Mouse (Mus musculus): ENCODE results near the gene Spock1. TPM values are rescaled to one million over a fixed set of nuclear protein-coding genes. Genes with fewer than 3 reads are reported as not detected.

The Spock1 gene
- polyA plus RNA-seq, 1 experiment from 2014 or later = not detected

DNA sequence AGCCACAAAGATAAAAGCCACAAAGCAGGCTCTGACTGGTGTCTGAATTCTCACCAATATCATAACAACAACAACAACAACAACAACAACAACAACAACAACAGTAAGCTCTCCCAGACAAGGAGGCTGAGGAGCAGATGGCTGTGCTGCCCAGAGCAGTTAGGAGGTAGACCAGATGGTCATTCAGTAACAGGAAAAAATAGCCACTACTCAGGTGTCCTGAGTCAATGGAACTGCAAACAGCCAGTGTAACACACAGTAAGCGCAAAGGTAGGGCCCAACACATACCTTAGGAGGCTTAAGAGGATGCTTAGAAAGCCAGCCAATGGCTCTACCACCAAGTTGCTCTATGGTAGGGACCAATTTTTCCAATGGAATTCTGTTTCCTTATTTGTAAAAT is 59.2 kb downstream of the Spock1 start:
- Histone ChIP-seq H3K79me2 (ENCODE audit: inconsistent target) (no peaks in the 10 kb centered on the region), H3K36me3 (ENCODE audit: inconsistent target) (no peaks in the 10 kb centered on the region), H3K27ac (no peak overlapping the region), H3K4me3 (ENCODE audit: inconsistent target) (no peak overlapping the region)
- WGBS (ENCODE audit: missing documents) = 90% methylated on average over 1 of the region's 1 CpGs

DNA sequence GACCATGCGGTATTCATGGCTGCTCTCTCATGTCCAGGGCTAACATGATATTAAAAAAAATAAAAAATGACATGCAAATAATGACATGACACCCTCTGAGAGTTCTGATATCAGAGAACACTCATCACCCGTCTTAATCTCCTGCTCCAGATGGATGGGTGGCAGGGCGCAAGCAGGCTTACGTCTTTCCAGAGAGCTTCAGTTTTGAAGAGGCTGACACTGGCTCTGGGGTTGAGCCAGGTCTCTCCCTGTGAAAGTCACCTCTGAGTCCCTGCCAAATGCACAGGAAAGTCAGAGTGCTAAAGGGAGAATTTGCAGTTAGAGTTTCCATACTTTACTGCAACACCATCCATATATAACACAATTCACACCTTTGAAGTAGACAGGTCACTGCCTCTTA is 61.0 kb downstream of the Spock1 start:
- WGBS (ENCODE audit: missing documents) = 95% methylated on average over 4 of the region's 4 CpGs
- Histone ChIP-seq H3K27ac (no peak overlapping the region), H3K4me3 (ENCODE audit: inconsistent target) (no peak overlapping the region), H3K79me2 (ENCODE audit: inconsistent target) (no peaks in the 10 kb centered on the region), H3K36me3 (ENCODE audit: inconsistent target) (no peaks in the 10 kb centered on the region)

DNA sequence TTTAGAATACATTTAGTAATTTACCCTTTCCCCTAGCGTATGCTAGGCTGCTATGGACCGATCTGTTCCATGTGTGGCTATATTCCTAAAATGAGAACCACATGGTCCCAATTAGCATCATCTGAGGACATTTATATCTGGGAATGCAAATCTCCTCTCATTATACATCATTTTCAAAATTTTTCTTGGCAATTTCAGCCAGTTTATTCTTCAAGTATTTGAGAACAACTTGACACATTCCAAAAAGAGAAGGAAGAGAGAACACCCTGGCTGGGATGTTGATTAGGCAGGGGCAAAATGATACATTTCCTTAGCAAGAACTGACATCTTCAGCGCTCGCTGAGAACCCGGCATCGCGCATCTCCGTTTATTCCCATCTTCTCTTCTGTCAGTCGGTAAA is 61.7 kb downstream of the Spock1 start:
- 82% methylated on average over 9 of the region's 9 CpGs for WGBS (ENCODE audit: missing documents)
- Histone ChIP-seq H3K4me3 (ENCODE audit: inconsistent target) (no peak overlapping the region), H3K79me2 (ENCODE audit: inconsistent target) (no peaks in the 10 kb centered on the region), H3K27ac (no peak overlapping the region), H3K36me3 (ENCODE audit: inconsistent target) (no peaks in the 10 kb centered on the region)

DNA sequence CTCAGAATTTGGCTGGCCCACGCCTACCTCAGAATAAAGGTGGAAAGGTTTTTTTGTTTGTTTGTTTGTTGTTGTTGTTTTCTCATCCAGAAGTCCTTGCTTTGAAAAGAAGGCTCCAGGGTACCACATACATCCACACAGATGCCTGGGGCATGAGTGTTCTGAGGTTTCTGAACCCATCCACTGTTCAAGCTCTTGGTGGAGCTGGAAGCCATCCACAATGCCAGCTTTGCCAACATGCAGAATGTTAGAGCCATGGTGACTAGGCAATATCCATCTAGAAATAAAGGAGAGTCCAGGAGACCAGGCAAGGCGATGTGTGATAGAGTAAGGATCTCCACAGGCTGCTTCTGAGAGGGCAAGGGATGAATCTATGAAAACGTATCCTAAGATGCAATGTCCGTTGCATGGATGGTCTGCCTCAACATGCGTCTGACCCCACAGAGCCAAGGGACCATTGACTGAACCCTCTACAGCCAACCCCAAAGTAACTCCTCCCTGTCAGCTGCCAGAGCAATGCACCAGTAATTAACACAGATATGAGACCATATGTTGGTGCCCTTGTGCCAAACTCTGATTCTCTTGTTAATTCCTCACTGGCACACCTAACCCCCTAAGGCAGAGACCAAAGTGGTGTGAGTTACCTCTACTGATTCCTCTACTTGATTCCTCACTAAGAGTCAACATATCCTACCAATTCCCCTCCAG is 66.8 kb downstream of the Spock1 start:
- H3K36me3 ChIP-seq (ENCODE audit: inconsistent target) = no peaks in the 10 kb centered on the region
- 89% methylated on average over 5 of the region's 5 CpGs for WGBS (ENCODE audit: missing documents)
- no peak overlapping the region for H3K4me3 ChIP-seq (ENCODE audit: inconsistent target)
- H3K27ac ChIP-seq = no peak overlapping the region
- H3K79me2 ChIP-seq (ENCODE audit: inconsistent target) = no peaks in the 10 kb centered on the region

DNA sequence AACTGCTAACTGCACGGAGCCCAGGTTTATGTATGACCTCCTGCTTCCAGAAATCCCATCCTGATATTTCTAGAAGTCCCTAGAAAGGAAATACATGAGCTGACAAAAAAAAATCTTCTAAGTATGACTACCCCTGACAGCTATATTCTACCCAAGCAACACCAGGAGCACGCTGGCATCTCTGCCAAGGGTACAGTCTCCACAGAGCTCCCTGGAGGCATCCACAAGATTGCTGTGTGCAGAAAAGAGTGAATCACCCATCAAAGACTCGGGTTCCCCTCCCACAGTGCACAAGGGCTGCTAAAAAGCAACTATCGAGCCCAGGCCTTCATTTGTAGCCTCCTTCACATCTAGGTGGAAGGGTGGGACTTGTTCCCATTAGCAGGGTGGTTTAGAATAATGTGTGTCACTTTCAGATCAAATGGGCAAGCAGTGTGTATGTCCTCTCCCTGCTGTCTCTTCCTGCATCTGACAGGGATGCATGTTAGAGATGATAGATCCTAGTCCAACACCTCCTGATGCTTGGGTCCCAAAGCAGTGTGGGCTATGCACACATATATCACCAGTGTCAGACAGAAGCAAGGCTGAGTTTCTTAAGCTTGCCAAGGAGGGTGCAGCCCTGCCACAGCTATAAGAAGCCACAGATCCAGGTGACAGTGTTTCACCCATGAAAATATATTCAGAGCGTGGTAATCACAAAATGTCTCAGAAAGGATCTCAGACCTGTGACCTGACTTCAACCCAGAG is 70.3 kb downstream of the Spock1 start:
- no peak overlapping the region for H3K4me3 ChIP-seq (ENCODE audit: inconsistent target)
- no peaks in the 10 kb centered on the region for H3K79me2 ChIP-seq (ENCODE audit: inconsistent target)
- no peaks in the 10 kb centered on the region for H3K36me3 ChIP-seq (ENCODE audit: inconsistent target)
- H3K27ac ChIP-seq = no peak overlapping the region
- WGBS (ENCODE audit: missing documents) = 72% methylated on average over 5 of the region's 5 CpGs

DNA sequence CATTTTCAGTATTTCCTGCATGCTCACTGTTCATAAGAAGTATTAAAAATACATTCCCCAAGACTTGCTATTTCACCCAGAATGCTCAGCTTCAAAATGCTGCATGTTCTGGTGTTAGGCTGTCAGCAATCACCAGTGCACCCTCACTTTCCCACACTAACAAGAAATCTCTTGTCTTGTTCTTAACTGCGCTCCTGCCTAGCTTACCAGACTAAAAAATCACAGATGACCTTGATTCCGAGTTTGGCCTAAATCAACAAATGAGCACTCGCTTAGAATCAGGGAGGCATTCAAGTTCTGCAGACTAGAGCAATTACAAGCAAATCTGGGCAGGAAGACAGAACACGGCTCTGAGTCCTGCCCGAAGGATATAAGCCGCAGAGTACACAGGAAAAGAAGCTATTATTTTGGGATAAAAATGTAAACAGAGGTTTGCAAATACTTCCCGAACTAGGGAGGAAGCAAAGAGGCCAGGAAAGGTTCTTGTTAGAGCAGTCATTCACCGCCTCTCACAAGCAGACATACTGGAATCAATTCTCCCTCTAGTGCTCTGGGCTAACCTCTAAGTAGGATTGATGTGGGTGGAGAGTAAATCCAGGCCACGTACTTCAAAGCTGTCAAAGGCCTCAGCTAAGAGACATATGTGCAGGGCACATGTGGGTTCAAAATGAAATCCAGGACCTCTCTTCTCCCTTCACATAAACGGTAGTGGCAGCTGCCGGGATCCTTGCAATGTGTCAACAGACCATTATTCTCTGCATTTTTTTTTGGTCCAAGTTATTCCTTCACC is 76.6 kb downstream of the Spock1 start:
- 73% methylated on average over 11 of the region's 11 CpGs for WGBS (ENCODE audit: missing documents)

DNA sequence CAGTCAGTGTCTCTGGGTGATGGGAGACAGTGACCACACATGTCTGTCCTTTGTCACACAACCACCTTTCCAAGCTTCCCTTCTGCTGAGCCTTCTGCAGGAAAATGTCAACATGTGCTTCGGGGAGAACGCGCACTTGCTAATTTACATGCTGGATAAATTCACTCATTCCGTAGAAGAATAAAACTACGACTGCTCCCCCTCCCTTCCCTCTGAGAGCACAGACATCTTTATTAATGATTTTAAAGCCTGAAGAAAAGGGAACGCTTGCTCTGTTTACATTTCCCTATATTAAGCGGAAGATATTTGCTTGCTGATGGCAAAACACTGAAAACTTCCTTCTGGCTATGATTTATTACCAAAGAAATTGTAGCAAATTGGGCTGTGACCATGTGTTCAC is 77.2 kb downstream of the Spock1 start:
- WGBS (ENCODE audit: missing documents) = 91% methylated on average over 7 of the region's 7 CpGs

More for the DNA sequence above, 76.6 kb downstream of the Spock1 start:
- Histone ChIP-seq H3K27ac (no peak overlapping the region), H3K79me2 (ENCODE audit: inconsistent target) (no peaks in the 10 kb centered on the region), H3K4me3 (ENCODE audit: inconsistent target) (no peak overlapping the region), H3K36me3 (ENCODE audit: inconsistent target) (no peaks in the 10 kb centered on the region)

DNA sequence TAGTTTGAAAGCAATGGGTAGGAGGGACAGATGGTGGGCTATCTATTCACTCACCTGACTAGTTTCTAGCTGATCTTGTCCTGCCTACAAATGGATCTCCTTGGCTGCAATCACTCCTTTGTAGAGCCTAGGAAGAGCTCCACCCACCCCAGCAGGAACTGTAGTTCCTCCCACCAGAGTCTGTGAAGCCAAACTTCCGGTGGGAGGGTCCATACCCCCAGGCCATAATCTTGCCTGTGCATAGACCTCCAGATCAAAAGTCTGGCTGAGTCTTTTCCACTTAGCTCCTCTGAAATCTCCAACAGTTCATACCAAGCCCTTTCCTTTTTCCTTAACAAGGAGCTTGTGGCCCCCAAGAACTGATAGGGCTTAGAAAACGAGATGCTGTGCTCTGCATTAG is 78.0 kb downstream of the Spock1 start:
- Histone ChIP-seq H3K4me3 (ENCODE audit: inconsistent target) (no peak overlapping the region), H3K36me3 (ENCODE audit: inconsistent target) (no peaks in the 10 kb centered on the region), H3K27ac (no peak overlapping the region), H3K79me2 (ENCODE audit: inconsistent target) (no peaks in the 10 kb centered on the region)
- 28% methylated on average over 2 of the region's 2 CpGs for WGBS (ENCODE audit: missing documents)

More for the DNA sequence above, 77.2 kb downstream of the Spock1 start:
- Histone ChIP-seq H3K36me3 (ENCODE audit: inconsistent target) (no peaks in the 10 kb centered on the region), H3K27ac (no peak overlapping the region), H3K79me2 (ENCODE audit: inconsistent target) (no peaks in the 10 kb centered on the region), H3K4me3 (ENCODE audit: inconsistent target) (no peak overlapping the region)

DNA sequence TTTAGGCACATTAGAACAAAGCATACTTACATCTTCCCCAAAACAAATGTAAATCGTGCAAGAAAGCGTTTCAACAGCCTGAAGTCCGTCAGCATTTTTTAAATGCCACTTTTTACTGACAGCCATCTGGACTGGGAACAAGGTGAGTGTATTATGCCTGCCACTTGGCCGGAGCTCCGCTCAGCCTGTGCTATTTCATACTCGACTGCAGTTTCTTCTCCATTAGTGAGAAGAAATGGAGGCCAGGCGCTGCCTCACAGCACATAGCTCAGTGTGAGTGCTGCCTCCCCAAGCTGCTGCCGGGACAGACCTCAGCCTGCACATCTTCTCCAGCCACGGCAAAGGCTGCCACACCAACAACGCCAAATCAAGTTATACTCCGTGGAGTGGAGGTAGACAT is 91.9 kb downstream of the Spock1 start:
- H3K27ac ChIP-seq = no peak overlapping the region
- no peaks in the 10 kb centered on the region for H3K36me3 ChIP-seq (ENCODE audit: inconsistent target)
- no peak overlapping the region for H3K4me3 ChIP-seq (ENCODE audit: inconsistent target)
- 86% methylated on average over 11 of the region's 11 CpGs for WGBS (ENCODE audit: missing documents)
- no peaks in the 10 kb centered on the region for H3K79me2 ChIP-seq (ENCODE audit: inconsistent target)

DNA sequence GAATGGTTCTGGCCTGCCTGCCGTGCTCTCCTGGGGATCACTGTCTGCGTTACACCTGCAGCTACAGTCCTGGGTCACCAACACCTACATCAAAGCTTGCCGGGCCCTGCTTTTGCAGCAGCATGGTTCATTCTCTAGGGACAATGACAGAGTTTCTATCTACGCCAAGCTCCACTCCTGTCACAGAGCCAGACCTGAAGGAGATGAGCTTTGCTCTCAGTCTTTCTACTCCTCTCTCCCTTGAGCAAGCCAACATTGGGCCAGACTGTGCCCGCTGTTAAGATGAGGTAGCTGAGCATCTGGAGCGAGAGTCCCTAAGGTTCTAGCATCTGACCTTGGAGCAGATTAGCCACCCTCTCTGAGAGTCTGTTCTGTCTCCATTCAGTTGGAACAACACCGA is 95.5 kb downstream of the Spock1 start:
- H3K79me2 ChIP-seq (ENCODE audit: inconsistent target) = no peaks in the 10 kb centered on the region
- no peak overlapping the region for H3K27ac ChIP-seq
- WGBS (ENCODE audit: missing documents) = 92% methylated on average over 7 of the region's 7 CpGs
- H3K36me3 ChIP-seq (ENCODE audit: inconsistent target) = no peaks in the 10 kb centered on the region
- no peak overlapping the region for H3K4me3 ChIP-seq (ENCODE audit: inconsistent target)

DNA sequence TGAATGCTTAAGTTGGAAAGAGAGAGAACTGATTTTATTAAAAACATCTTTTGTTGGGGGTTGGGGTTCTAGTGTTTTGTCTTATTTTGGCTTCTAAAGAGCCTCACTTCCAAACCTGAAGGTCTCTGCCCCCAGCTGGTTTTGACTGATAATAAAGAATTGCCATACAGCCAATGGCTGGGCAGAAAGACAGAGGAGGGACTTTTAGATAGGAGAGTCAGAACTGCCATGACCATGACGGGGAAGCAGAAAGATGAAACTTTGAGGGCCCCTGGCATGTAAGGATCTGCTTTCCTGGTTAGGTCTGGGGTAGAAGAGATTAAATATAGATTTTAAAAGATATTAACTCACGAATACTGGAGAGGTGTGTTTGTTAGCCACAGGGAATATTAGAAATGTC is 96.9 kb downstream of the Spock1 start:
- 89% methylated on average over 2 of the region's 2 CpGs for WGBS (ENCODE audit: missing documents)
- Histone ChIP-seq H3K4me3 (ENCODE audit: inconsistent target) (no peak overlapping the region), H3K79me2 (ENCODE audit: inconsistent target) (no peaks in the 10 kb centered on the region), H3K36me3 (ENCODE audit: inconsistent target) (no peaks in the 10 kb centered on the region), H3K27ac (no peak overlapping the region)

DNA sequence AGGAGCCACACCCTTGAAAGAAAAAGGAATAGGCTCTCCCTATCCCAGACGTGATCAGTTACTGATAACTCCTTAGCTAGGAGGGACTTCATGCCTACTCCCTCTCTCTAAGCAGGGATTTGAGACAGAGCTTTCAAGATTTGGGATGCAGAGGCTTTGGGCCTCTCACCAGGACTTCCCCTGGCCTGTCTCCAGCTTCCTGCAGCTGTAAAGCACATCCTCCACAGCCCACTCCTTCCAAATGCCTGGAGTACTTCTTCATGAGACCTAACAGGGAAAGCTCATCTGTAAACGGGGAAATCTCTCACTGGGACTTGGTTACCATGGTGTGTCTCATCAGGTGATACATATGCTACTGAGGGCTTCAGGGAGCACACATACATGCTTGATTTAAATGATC is 97.3 kb downstream of the Spock1 start:
- Histone ChIP-seq H3K27ac (no peak overlapping the region), H3K36me3 (ENCODE audit: inconsistent target) (no peaks in the 10 kb centered on the region), H3K4me3 (ENCODE audit: inconsistent target) (no peak overlapping the region), H3K79me2 (ENCODE audit: inconsistent target) (no peaks in the 10 kb centered on the region)
- 38% methylated on average over 2 of the region's 2 CpGs for WGBS (ENCODE audit: missing documents)

DNA sequence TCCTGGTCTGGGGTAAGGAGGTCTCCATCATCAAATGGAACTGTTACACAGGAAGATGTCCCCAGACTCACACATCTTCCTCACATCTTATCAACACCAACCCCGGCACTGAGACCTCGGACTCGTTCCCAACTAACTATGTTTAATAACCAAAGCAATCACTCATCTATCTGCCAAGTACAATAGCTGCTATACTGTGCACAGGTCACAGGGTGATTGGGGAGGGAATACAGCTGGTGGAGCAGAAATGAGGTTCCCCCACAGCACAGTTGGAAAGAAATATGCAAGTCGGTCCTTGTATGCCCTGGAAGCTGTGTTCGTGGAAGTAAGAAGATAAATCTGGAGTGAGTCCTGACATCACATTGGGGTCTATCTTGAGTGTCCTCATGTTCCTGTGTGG is 98.0 kb downstream of the Spock1 start:
- no peak overlapping the region for H3K27ac ChIP-seq
- 94% methylated on average over 5 of the region's 5 CpGs for WGBS (ENCODE audit: missing documents)
- H3K36me3 ChIP-seq (ENCODE audit: inconsistent target) = no peaks in the 10 kb centered on the region
- H3K79me2 ChIP-seq (ENCODE audit: inconsistent target) = no peaks in the 10 kb centered on the region
- no peak overlapping the region for H3K4me3 ChIP-seq (ENCODE audit: inconsistent target)

DNA sequence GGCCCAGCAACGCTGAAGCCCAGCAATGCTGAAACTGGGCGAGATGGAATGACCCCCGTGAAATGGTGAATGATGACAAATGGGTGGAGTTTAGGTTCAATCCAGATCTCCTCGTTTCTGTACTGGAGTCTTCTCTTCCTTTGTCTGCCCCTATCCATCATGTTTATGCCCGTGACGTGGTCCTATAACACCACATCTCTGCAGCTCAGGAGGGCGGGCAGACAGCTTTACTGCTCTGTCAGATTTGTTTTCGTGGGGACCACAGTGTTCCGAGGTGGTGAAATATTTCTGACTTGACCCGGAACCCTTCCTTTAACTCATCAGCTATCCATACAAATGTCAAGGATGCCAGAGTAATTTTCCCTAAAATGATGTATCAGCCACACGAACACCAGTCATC is 98.5 kb downstream of the Spock1 start:
- Histone ChIP-seq H3K27ac (no peak overlapping the region), H3K36me3 (ENCODE audit: inconsistent target) (no peaks in the 10 kb centered on the region), H3K79me2 (ENCODE audit: inconsistent target) (no peaks in the 10 kb centered on the region), H3K4me3 (ENCODE audit: inconsistent target) (no peak overlapping the region)
- 82% methylated on average over 11 of the region's 11 CpGs for WGBS (ENCODE audit: missing documents)

DNA sequence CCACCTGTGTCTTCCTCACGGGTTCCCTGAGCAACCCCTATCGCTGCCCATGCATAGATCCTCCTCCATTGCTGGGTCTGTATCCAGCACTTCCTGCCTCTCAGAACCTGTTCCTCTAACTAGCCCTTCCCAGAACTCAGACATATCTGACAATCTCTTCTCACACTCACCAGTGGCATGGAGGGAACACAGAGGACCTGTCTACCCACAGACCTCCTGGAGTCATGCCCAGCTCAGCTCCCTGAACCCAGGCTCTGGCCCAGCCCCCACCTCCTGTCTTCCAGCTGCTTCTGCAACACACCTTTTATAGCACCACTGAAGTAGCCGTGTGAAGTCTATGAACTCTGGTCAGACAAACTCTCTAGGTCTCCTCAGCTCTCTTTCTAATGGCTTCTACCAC is 101.3 kb downstream of the Spock1 start:
- Histone ChIP-seq H3K79me2 (ENCODE audit: inconsistent target) (no peaks in the 10 kb centered on the region), H3K4me3 (ENCODE audit: inconsistent target) (no peak overlapping the region), H3K27ac (no peak overlapping the region), H3K36me3 (ENCODE audit: inconsistent target) (no peaks in the 10 kb centered on the region)
- 65% methylated on average over 3 of the region's 3 CpGs for WGBS (ENCODE audit: missing documents)
